Mouse (Mus musculus) urinary bladder, postnatal 4 days (tissue): ENCODE measurements around the gene Tex44.

Experiments
- DNase-seq, 2 experiments: peaks; one replicate each; pipeline ENCODE4 v3.0.0; 2021 to 2022; ENCODE audit warnings: low spot score in 2 of 2

The Tex44 gene

GRCm38 (mm10) chr1:86423879-86424278, 2.2 kb upstream of the Tex44 start:
- no peak for DNase-seq

GRCm38 (mm10) chr1:86424336-86424735, 1.8 kb upstream of the Tex44 start:
- no peak for DNase-seq

GRCm38 (mm10) chr1:86424835-86425547, 1.1 kb upstream of the Tex44 start:
- DNase-seq, result no peak

GRCm38 (mm10) chr1:86430056-86430455, 3.9 kb downstream of the Tex44 start:
- DNase-seq, result no peak

GRCm38 (mm10) chr1:86432778-86433177, 6.6 kb downstream of the Tex44 start:
- no peak for DNase-seq

- no peak for DNase-seq
Observed at GRCm38 (mm10) chr1:86433359-86433758, 7.2 kb downstream of the Tex44 start.

GRCm38 (mm10) chr1:86434001-86434400, 7.9 kb downstream of the Tex44 start:
- peak in 1 of 2 experiments; percentile 70 for DNase-seq

GRCm38 (mm10) chr1:86434439-86435201, 8.5 kb downstream of the Tex44 start:
- peak; percentile 96 to 99 for DNase-seq

GRCm38 (mm10) chr1:86435302-86435821, 9.2 kb downstream of the Tex44 start:
- DNase-seq, result peak in 1 of 2 experiments; percentile 54

GRCm38 (mm10) chr1:86437219-86438013, 11.3 kb downstream of the Tex44 start:
- DNase-seq, result no peak

GRCm38 (mm10) chr1:86438014-86438319, 11.8 kb downstream of the Tex44 start:
- no peak for DNase-seq

GRCm38 (mm10) chr1:86438501-86438900, 12.4 kb downstream of the Tex44 start:
- DNase-seq, result no peak

- DNase-seq, result no peak
Observed at GRCm38 (mm10) chr1:86439487-86440170, 13.5 kb downstream of the Tex44 start.

GRCm38 (mm10) chr1:86440171-86440886, 14.2 kb downstream of the Tex44 start:
- peak; percentile 88 to 96 for DNase-seq

GRCm38 (mm10) chr1:86440887-86441723, 15.0 kb downstream of the Tex44 start:
- peak; percentile 66 to 77 for DNase-seq

- DNase-seq, result no peak
Observed at GRCm38 (mm10) chr1:86441724-86441979, 15.5 kb downstream of the Tex44 start.

- DNase-seq, result peak; percentile 84 to 89
Observed at GRCm38 (mm10) chr1:86441980-86442831, 16.1 kb downstream of the Tex44 start.

GRCm38 (mm10) chr1:86442832-86443231, 16.7 kb downstream of the Tex44 start:
- DNase-seq, result no peak
